14 mouse cellular contexts compared by ENCODE assay signal in genomic region chr2:20813986-20814385, GRCm38 (mm10).
DNase-seq lines count a peak whose midpoint lies in the region; ATAC-seq and TF ChIP-seq lines count a peak whose summit lies in the region.
"Had no signal": no experiment of that assay in that cellular context is flagged by ENCODE, and none has a peak within 500 bp of the region (broad histone marks: within the 10 kb centered on the region; RNA-seq: fewer than 3 reads in every experiment).

No protein-coding gene starts in this region.

- H3K9me3 ChIP-seq in embryonic facial prominence, embryonic 11.5 days (replicated peaks; ENCODE audit: control insufficient read depth, low read length), result no peaks in the 10 kb centered on the region
- no peaks in the 10 kb centered on the region for H3K9me3 ChIP-seq in embryonic facial prominence, embryonic 10.5 days
- H3K9me3 ChIP-seq in lung, embryonic 14.5 days (ENCODE audit: low read depth, low read length), result no peaks in the 10 kb centered on the region
- H3K9me3 ChIP-seq: liver, embryonic 15.5 days had no signal

- DNase-seq in embryonic facial prominence, embryonic 11.5 days (ENCODE audit: low spot score), result peak; percentile 30
- DNase-seq in embryonic facial prominence, embryonic 10.5 days (ENCODE audit: low spot score), result no peak
- peak; percentile 17 for DNase-seq in lung, embryonic 14.5 days
- DNase-seq in lung, adult 2 months, result no peak
- peak; percentile 28 for DNase-seq in NIH3T3 (ENCODE audit: low read depth)
- DNase-seq in spleen, postnatal 14 days (ENCODE audit: low spot score in 2 of 2), result no peak
- no peak for DNase-seq in frontal cortex, postnatal 36 days (ENCODE audit: low spot score in 2 of 2)
- DNase-seq: adrenal gland, postnatal 14 days; gastrocnemius, postnatal 36 days; heart, postnatal 4 days; thymus, postnatal 25 days had no signal

- H3K36me3 ChIP-seq in embryonic facial prominence, embryonic 11.5 days (replicated peaks; ENCODE audit: control insufficient read depth, insufficient read depth, low read depth, low read length), result no peaks in the 10 kb centered on the region
- peaks cover under 1% of the 10 kb centered on the region; the same call in 1 of the 2 replicates for H3K36me3 ChIP-seq in embryonic facial prominence, embryonic 10.5 days (replicated peaks)
- no peaks in the 10 kb centered on the region for H3K36me3 ChIP-seq in lung, embryonic 14.5 days (ENCODE audit: insufficient read depth)
- H3K36me3 ChIP-seq: liver, embryonic 15.5 days had no signal

- ATAC-seq in embryonic facial prominence, embryonic 11.5 days (replicated peaks; ENCODE audit: insufficient number of reproducible peaks, low FRiP score, low TSS enrichment, low read depth), result no peak
- no peak for ATAC-seq in lung, embryonic 14.5 days (ENCODE audit: insufficient read depth)
- ATAC-seq in megakaryocyte progenitor cell, adult 5-6 weeks (replicated peaks; ENCODE audit: poor library complexity), result peak; percentile 64

- H3K27ac ChIP-seq in embryonic facial prominence, embryonic 11.5 days (replicated peaks; ENCODE audit: low read depth, low read length), result no peak overlapping the region
- no peak overlapping the region for H3K27ac ChIP-seq in embryonic facial prominence, embryonic 10.5 days (replicated peaks)
- no peak overlapping the region for H3K27ac ChIP-seq in lung, embryonic 14.5 days (ENCODE audit: low read depth)
- H3K27ac ChIP-seq: liver, embryonic 15.5 days had no signal

- WGBS in embryonic facial prominence, embryonic 11.5 days, result 81% methylated on average over 2 of the region's 2 CpGs
- WGBS in embryonic facial prominence, embryonic 10.5 days, result 74% methylated on average over 2 of the region's 2 CpGs
- WGBS in lung, embryonic 14.5 days, result 88% methylated on average over 2 of the region's 2 CpGs
- 90% methylated on average over 2 of the region's 2 CpGs for WGBS in lung, adult 2 months

- H3K4me2 ChIP-seq in embryonic facial prominence, embryonic 11.5 days (ENCODE audit: low read depth, low read length), result no peak overlapping the region
- no peak overlapping the region for H3K4me2 ChIP-seq in lung, embryonic 14.5 days
- H3K4me2 ChIP-seq: liver, embryonic 15.5 days had no signal

- no peak overlapping the region for H3K9ac ChIP-seq in embryonic facial prominence, embryonic 11.5 days (replicated peaks; ENCODE audit: low read length)
- no peak overlapping the region for H3K9ac ChIP-seq in lung, embryonic 14.5 days
- H3K9ac ChIP-seq: liver, embryonic 15.5 days had no signal

- peak; percentile 53 for TF ChIP-seq CTCF in lung, embryonic 14.5 days (IDR thresholded peaks at IDR 0.05; ENCODE audit: low read depth)
- TF ChIP-seq CTCF in lung, adult 2 months (IDR thresholded peaks at IDR 0.05; ENCODE audit: insufficient read depth, low read length), result no peak

- no peaks in the 10 kb centered on the region for H3K4me1 ChIP-seq in embryonic facial prominence, embryonic 11.5 days (ENCODE audit: control insufficient read depth, insufficient read depth, low read length)
- H3K4me1 ChIP-seq in embryonic facial prominence, embryonic 10.5 days, result no peaks in the 10 kb centered on the region
- no peaks in the 10 kb centered on the region for H3K4me1 ChIP-seq in lung, embryonic 14.5 days (ENCODE audit: insufficient read depth)
- no peaks in the 10 kb centered on the region for H3K4me1 ChIP-seq in lung, adult 2 months (ENCODE audit: control insufficient read depth, insufficient read depth, low read length)
- H3K4me1 ChIP-seq: liver, embryonic 15.5 days had no signal

- no peaks in the 10 kb centered on the region for H3K27me3 ChIP-seq in embryonic facial prominence, embryonic 11.5 days (ENCODE audit: control insufficient read depth, insufficient read depth, low read length)
- no peaks in the 10 kb centered on the region for H3K27me3 ChIP-seq in embryonic facial prominence, embryonic 10.5 days (replicated peaks; ENCODE audit: low read depth, poor library complexity, severe bottlenecking)
- H3K27me3 ChIP-seq in lung, embryonic 14.5 days (ENCODE audit: insufficient read depth, low read length), result no peaks in the 10 kb centered on the region
- H3K27me3 ChIP-seq: liver, embryonic 15.5 days had no signal

- H3K4me3 ChIP-seq in embryonic facial prominence, embryonic 11.5 days (ENCODE audit: low read depth, low read length), result no peak overlapping the region
- no peak overlapping the region for H3K4me3 ChIP-seq in embryonic facial prominence, embryonic 10.5 days
- H3K4me3 ChIP-seq in lung, embryonic 14.5 days (ENCODE audit: low read depth, low read length), result no peak overlapping the region
- no peak overlapping the region for H3K4me3 ChIP-seq in lung, adult 2 months (replicated peaks; ENCODE audit: extremely low read depth, low read depth, low read length)
- H3K4me3 ChIP-seq: erythroblast, embryonic 14.5 days; liver, embryonic 15.5 days had no signal

- no peak for TF ChIP-seq POLR2A in lung, adult 2 months (IDR thresholded peaks at IDR 0.05; ENCODE audit: borderline replicate concordance, extremely low read depth, low read depth, low read length)

Comparison
In these comparisons a context has a peak if more than half of its experiments do, and no peak if none do; other contexts are left out.
1. DNase-seq: peak in embryonic facial prominence, embryonic 11.5 days (single experiment), lung, embryonic 14.5 days (single experiment) and NIH3T3 (single experiment); none in embryonic facial prominence, embryonic 10.5 days (single experiment), lung, adult 2 months (single experiment), spleen, postnatal 14 days (0 of 2) and frontal cortex, postnatal 36 days (0 of 2).